Mouse (Mus musculus): ENCODE measurements around the gene Hist1h2be. TPM values are rescaled to one million over a fixed set of nuclear protein-coding genes. Genes with fewer than 3 reads are reported as not detected.
"Not testable (repeated sequence)": the region's sequence is repeated elsewhere in the genome, so short reads cannot be mapped to it uniquely, and the experiment has no call there.

Hist1h2be gene
- polyA plus RNA-seq (2012; rRNA removed) = 1.5 and 1.8 TPM in 2 replicates

DNA sequence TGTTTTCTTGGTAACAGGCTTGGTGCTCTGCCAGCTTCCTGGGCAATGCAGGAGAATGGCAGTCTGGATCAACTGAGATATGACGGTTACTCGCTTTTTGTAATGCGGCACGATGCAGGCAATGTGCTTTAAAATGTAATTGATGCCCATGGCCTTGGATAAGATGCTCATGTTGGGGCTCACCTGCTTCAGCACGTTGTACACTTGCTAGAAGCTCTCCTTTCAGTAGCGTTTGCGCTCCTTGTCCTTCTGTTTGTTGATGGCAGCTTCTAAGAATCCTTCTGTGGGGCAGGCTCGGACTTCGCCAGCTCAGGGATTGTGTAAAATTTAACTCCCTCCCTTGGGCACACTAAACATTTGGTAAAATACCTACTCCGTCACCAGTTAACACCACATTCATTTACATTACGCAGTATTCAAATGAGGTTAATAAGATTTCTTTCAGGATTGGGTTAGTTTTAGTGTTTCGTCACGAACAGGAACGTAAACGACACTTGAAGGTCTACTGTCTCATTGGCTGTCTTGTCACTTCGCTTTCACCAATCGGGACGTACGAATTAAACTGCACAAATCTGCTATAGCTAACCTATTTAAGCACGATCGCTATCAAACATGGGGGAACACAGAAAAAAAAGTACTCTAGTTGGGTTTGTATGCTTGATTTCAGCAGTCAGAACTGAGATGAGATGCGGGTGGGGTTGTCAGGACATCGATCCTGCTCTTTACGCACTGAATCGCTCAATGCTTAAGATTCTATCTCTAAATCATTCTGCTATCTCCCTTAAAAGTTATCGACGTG is at the start of gene Hist1h2be:
Gene Hist1h2be, minus strand, starts transcription at position 392 of the 799 bp plus-strand sequence.
- no peak for TF ChIP-seq CTCF (IDR thresholded peaks at IDR 0.05; ENCODE audit: extremely low read depth, insufficient read length, insufficient replicate concordance, low read depth, low read length)
- no peak for TF ChIP-seq POLR2A (IDR thresholded peaks at IDR 0.05; ENCODE audit: low read depth, low read length)
- Histone ChIP-seq H3K27ac (ENCODE audit: insufficient read depth, low read depth, low read length) (peak within 1 kb of the TSS; percentile 98), H3K27me3 (ENCODE audit: control insufficient read depth, insufficient read depth, low read length) (no peaks in the 10 kb centered on the region), H3K4me3 (ENCODE audit: low read depth, low read length) (peak within 1 kb of the TSS; percentile 79), H3K4me1 (ENCODE audit: control insufficient read depth, insufficient read depth, insufficient read length, low read length) (no peaks in the 10 kb centered on the region; the same call in 1 of the 2 replicates), H3K36me3 (ENCODE audit: control insufficient read depth, insufficient read depth, low read length) (no peaks in the 10 kb centered on the region)
- WGBS = under 1% methylated on average over 27 of the region's 27 CpGs

GRCm38 (mm10) chr13:23662536-23662935 is 41.6 kb upstream of the Hist1h2be start:
- WGBS = 65% methylated on average over 3 of the region's 3 CpGs

DNA sequence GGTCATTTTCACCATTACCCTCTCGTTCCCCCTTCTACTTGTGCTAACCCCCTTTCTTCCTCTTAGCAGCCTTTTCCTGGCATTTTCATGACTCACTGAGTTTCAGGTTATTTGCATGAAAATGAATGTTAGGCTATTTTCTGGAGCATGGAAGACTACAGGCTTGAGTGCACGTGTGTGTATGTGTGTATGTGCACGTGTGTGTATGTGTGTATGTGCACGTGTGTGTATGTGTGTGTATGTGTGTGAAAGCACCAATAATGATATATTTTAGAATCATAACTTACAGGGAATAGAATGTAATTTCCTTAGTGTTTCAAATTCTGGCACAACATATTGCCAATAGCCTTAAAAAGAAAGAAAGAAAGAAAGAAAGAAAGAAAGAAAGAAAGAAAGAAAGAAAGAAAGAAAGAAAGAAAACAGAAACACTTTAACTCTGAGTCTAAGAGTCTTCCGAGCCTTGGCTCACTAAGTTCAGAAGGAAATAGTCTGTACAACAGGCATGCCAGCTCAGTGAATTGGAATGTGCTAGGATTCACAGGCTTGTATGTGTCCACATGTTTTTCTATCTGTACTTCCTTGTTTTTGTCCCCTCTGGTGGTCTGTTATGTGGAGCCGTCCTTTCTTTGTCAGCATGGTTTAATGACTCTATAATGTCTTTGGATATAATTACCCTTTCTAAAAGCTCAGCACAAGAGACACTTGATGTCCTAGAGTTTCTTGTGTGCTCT is 38.9 kb upstream of the Hist1h2be start:
- Histone ChIP-seq H3K4me3 (ENCODE audit: low read depth, low read length) (no peak overlapping the region), H3K27me3 (ENCODE audit: control insufficient read depth, insufficient read depth, low read length) (no peaks in the 10 kb centered on the region), H3K4me1 (ENCODE audit: control insufficient read depth, insufficient read depth, insufficient read length, low read length) (no peaks in the 10 kb centered on the region), H3K27ac (ENCODE audit: insufficient read depth, low read depth, low read length) (no peak overlapping the region), H3K36me3 (ENCODE audit: control insufficient read depth, insufficient read depth, low read length) (no peaks in the 10 kb centered on the region)
- WGBS = 71% methylated on average over 6 of the region's 6 CpGs
- no peak for TF ChIP-seq CTCF (IDR thresholded peaks at IDR 0.05; ENCODE audit: extremely low read depth, insufficient read length, insufficient replicate concordance, low read depth, low read length)
- no peak for TF ChIP-seq POLR2A (IDR thresholded peaks at IDR 0.05; ENCODE audit: low read depth, low read length)

More at GRCm38 (mm10) chr13:23662536-23662935, 41.6 kb upstream of the Hist1h2be start:
- H3K4me1 ChIP-seq (ENCODE audit: control insufficient read depth, insufficient read depth, insufficient read length, low read length) = no peaks in the 10 kb centered on the region
- no peaks in the 10 kb centered on the region for H3K36me3 ChIP-seq (ENCODE audit: control insufficient read depth, insufficient read depth, low read length)
- no peak overlapping the region for H3K27ac ChIP-seq (ENCODE audit: insufficient read depth, low read depth, low read length)
- H3K27me3 ChIP-seq (ENCODE audit: control insufficient read depth, insufficient read depth, low read length) = no peaks in the 10 kb centered on the region
- H3K4me3 ChIP-seq (ENCODE audit: low read depth, low read length) = no peak overlapping the region
- TF ChIP-seq CTCF (IDR thresholded peaks at IDR 0.05; ENCODE audit: extremely low read depth, insufficient read length, insufficient replicate concordance, low read depth, low read length) (no peak), POLR2A (IDR thresholded peaks at IDR 0.05; ENCODE audit: low read depth, low read length) (no peak)

GRCm38 (mm10) chr13:23630653-23631052 is 9.7 kb upstream of the Hist1h2be start:
- H3K36me3 ChIP-seq (ENCODE audit: control insufficient read depth, insufficient read depth, low read length) = no peaks in the 10 kb centered on the region
- H3K4me1 ChIP-seq (ENCODE audit: control insufficient read depth, insufficient read depth, insufficient read length, low read length) = no peaks in the 10 kb centered on the region
- H3K27ac ChIP-seq (ENCODE audit: insufficient read depth, low read depth, low read length) = no peak overlapping the region
- H3K27me3 ChIP-seq (ENCODE audit: control insufficient read depth, insufficient read depth, low read length) = no peaks in the 10 kb centered on the region
- 20% methylated on average over 1 of the region's 1 CpGs for WGBS
- TF ChIP-seq POLR2A (IDR thresholded peaks at IDR 0.05; ENCODE audit: low read depth, low read length) (no peak), CTCF (IDR thresholded peaks at IDR 0.05; ENCODE audit: extremely low read depth, insufficient read length, insufficient replicate concordance, low read depth, low read length) (no peak)
- no peak overlapping the region for H3K4me3 ChIP-seq (ENCODE audit: low read depth, low read length)

DNA sequence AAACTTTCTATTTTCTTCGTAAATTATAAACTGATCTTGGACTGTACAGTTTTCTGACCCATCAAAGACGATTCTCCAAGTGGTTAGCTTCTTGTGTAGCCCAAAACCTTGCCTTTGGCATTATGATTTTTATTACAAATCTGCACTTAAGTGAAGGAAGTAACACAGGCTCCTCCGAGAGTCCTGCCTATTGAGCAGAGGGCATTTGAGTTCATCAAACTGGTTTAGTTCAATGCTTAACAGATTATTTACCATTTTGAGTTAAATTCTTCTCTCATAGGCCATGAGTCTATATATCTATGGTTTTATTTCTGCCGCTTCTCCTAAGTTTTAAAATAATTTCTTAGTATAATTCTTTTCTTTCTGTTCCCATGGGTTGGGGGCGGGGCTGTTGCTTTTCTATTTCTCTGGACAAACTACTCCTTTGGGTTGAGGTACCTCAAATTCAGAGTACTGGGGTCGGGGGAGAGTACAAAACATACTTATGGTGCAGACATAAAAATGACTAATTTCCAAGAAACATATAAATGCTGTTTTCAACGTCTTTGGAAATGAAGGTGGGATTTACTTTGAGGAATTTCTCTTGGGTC is 2.0 kb upstream of the Hist1h2be start:
- WGBS = 20% methylated on average over 7 of the region's 7 CpGs
- Histone ChIP-seq H3K4me3 (ENCODE audit: low read depth, low read length) (no peak overlapping the region), H3K4me1 (ENCODE audit: control insufficient read depth, insufficient read depth, insufficient read length, low read length) (no peaks in the 10 kb centered on the region; the same call in 1 of the 2 replicates), H3K27me3 (ENCODE audit: control insufficient read depth, insufficient read depth, low read length) (no peaks in the 10 kb centered on the region), H3K27ac (ENCODE audit: insufficient read depth, low read depth, low read length) (peak overlapping the region; percentile 51), H3K36me3 (ENCODE audit: control insufficient read depth, insufficient read depth, low read length) (no peaks in the 10 kb centered on the region)
- TF ChIP-seq CTCF (IDR thresholded peaks at IDR 0.05; ENCODE audit: extremely low read depth, insufficient read length, insufficient replicate concordance, low read depth, low read length) (no peak), POLR2A (IDR thresholded peaks at IDR 0.05; ENCODE audit: low read depth, low read length) (no peak)

GRCm38 (mm10) chr13:23622175-23622671 is 1.3 kb upstream of the Hist1h2be start, which contains the start of gene Hist1h1e:
Gene Hist1h1e (minus strand): TSS chr13:23622558.
- H3K27me3 ChIP-seq (ENCODE audit: control insufficient read depth, insufficient read depth, low read length); H3K4me1 ChIP-seq (ENCODE audit: control insufficient read depth, insufficient read depth, insufficient read length, low read length); H3K36me3 ChIP-seq (ENCODE audit: control insufficient read depth, insufficient read depth, low read length): not testable (repeated sequence)
- peak within 1 kb of the TSS; percentile 98 for H3K27ac ChIP-seq (ENCODE audit: insufficient read depth, low read depth, low read length)
- H3K4me3 ChIP-seq (ENCODE audit: low read depth, low read length) = peak within 1 kb of the TSS; percentile 79
- under 1% methylated on average over 53 of the region's 53 CpGs for WGBS
- TF ChIP-seq POLR2A (IDR thresholded peaks at IDR 0.05; ENCODE audit: low read depth, low read length) = peak; percentile 95

Data from small intestine, adult 2 months (tissue).